Mouse (Mus musculus) myocyte (in vitro differentiated cells): ENCODE results near the gene Mreg.

Source experiments
- CEBPB ChIP-seq: IDR thresholded peaks from 2 replicates; pipeline ENCODE4 v1.6.1; 2011; ENCODE audit warnings: mild to moderate bottlenecking, moderate library complexity; ENCODE audit not compliant: poor library complexity, insufficient read depth, severe bottlenecking
- E2F4 ChIP-seq: IDR thresholded peaks from one replicate; pipeline ENCODE4 v1.6.1; 2011; ENCODE audit warnings: mild to moderate bottlenecking, control low read depth, moderate library complexity; ENCODE audit not compliant: insufficient read depth
- MAX ChIP-seq: IDR thresholded peaks from one replicate; pipeline ENCODE4 v1.6.1; 2011; ENCODE audit warnings: low read depth, mild to moderate bottlenecking, control low read depth
- MYOD1 ChIP-seq, 3 experiments: IDR thresholded peaks; one replicate each; pipeline ENCODE4 v1.6.1; 2011; ENCODE audit warnings: control low read depth in 2 of 3, low read depth in 2 of 3, mild to moderate bottlenecking in 2 of 3, moderate library complexity in 1 of 3; ENCODE audit not compliant: insufficient read length in 2 of 3, control insufficient read depth in 1 of 3
- MYOG ChIP-seq, 3 experiments: IDR thresholded peaks; one replicate each; pipeline ENCODE4 v1.6.1; 2011; ENCODE audit warnings: control low read depth in 2 of 3, low read depth in 2 of 3, mild to moderate bottlenecking in 2 of 3; ENCODE audit not compliant: insufficient read length in 2 of 3, control insufficient read depth in 1 of 3, insufficient read depth in 1 of 3
- POLR2A ChIP-seq: IDR thresholded peaks from one replicate; pipeline ENCODE4 v1.6.1; 2011; ENCODE audit warnings: low read depth, mild to moderate bottlenecking, control low read depth, moderate library complexity; ENCODE audit not compliant: insufficient read length
- POLR2AphosphoS2 ChIP-seq: IDR thresholded peaks from one replicate; pipeline ENCODE4 v1.6.1; 2011; ENCODE audit warnings: low read depth, control low read depth; ENCODE audit not compliant: insufficient read length
- REST ChIP-seq: IDR thresholded peaks from one replicate; pipeline ENCODE4 v1.6.1; 2011; ENCODE audit warnings: mild to moderate bottlenecking, control low read depth, moderate library complexity; ENCODE audit not compliant: insufficient read depth, insufficient read length
- SRF ChIP-seq: IDR thresholded peaks from one replicate; pipeline ENCODE4 v1.6.1; 2011; ENCODE audit warnings: low read depth; ENCODE audit not compliant: control insufficient read depth, insufficient read length
- TCF12 ChIP-seq: IDR thresholded peaks from one replicate; pipeline ENCODE4 v1.6.1; 2011; ENCODE audit warnings: mild to moderate bottlenecking, control low read depth; ENCODE audit not compliant: poor library complexity, insufficient read depth, severe bottlenecking
- TCF3 ChIP-seq: IDR thresholded peaks from one replicate; pipeline ENCODE4 v1.6.1; 2011; ENCODE audit warnings: low read depth, control low read depth; ENCODE audit not compliant: insufficient read length
- USF1 ChIP-seq: IDR thresholded peaks from one replicate; pipeline ENCODE4 v1.6.1; 2011; ENCODE audit warnings: low read depth, mild to moderate bottlenecking, control low read depth, moderate library complexity

GRCm38 (mm10) chr1:72256381-72257256 lies 44.5 kb upstream of the Mreg start:
- no peak for TF ChIP-seq MAX
- no peak for TF ChIP-seq POLR2A
- no peak for TF ChIP-seq TCF3
- TF ChIP-seq E2F4 = no peak
- no peak for TF ChIP-seq TCF12
- TF ChIP-seq MYOD1 (IDR thresholded peaks at IDR 0.05; ENCODE audit: control insufficient read depth in 1 of 3, insufficient read length in 2 of 3, low read depth in 2 of 3) = no peak
- no peak for TF ChIP-seq CEBPB
- TF ChIP-seq SRF = no peak
- no peak for TF ChIP-seq POLR2AphosphoS2
- no peak for TF ChIP-seq MYOG (IDR thresholded peaks at IDR 0.05; ENCODE audit: control insufficient read depth in 1 of 3, insufficient read depth in 1 of 3, insufficient read length in 2 of 3, low read depth in 2 of 3)
- TF ChIP-seq REST = no peak
- TF ChIP-seq USF1 = no peak
